Mouse (Mus musculus): ENCODE measurements around the gene Gm7534. TPM values are rescaled to one million over a fixed set of nuclear protein-coding genes. Genes with fewer than 3 reads are reported as not detected.

Gm7534 gene
- total RNA-seq, 1 experiment = not detected

- Histone ChIP-seq H3K4me1 (ENCODE audit: control insufficient read depth in 2 of 2, insufficient read depth in 2 of 2, low read length in 2 of 2, poor library complexity in 1 of 2) (no peaks in the 10 kb centered on the region), H3K9me3 (ENCODE audit: control insufficient read depth, insufficient read depth, low read depth, low read length) (no peaks in the 10 kb centered on the region), H3K9ac (ENCODE audit: insufficient read depth, low read depth, low read length, poor library complexity, severe bottlenecking) (no peak overlapping the region), H3K4me3 (ENCODE audit: insufficient read depth in 1 of 2, low read depth in 1 of 2, low read length in 2 of 2, poor library complexity in 1 of 2, severe bottlenecking in 1 of 2) (no peak overlapping the region), H3K27ac (ENCODE audit: insufficient read depth, low read depth, low read length, poor library complexity, severe bottlenecking) (no peak overlapping the region), H3K36me3 (ENCODE audit: control insufficient read depth, insufficient read depth, low read length, poor library complexity, severe bottlenecking) (peaks cover 24% of the 10 kb centered on the region)
- TF ChIP-seq ZC3H11A (IDR thresholded peaks at IDR 0.05; ENCODE audit: borderline replicate concordance, low read depth, low read length) (no peak), MAFK (IDR thresholded peaks at IDR 0.05; ENCODE audit: insufficient read depth, low read depth, low read length) (no peak), HCFC1 (IDR thresholded peaks at IDR 0.05; ENCODE audit: borderline replicate concordance, insufficient read depth, low read length) (no peak), ZNF384 (IDR thresholded peaks at IDR 0.05; ENCODE audit: low read depth, low read length) (no peak), CHD2 (IDR thresholded peaks at IDR 0.05; ENCODE audit: low read depth, low read length) (no peak)
- no peak for DNase-seq (ENCODE audit: low read depth, low spot score)
- in situ Hi-C loops (cut with MboI; ENCODE audit: low sequenced_read_pairs in 2 of 2, unreplicated experiment in 2 of 2) = no loop called here
Measured at GRCm38 (mm10) chr4:134155961-134156465, 46.8 kb downstream of the Gm7534 start.

GRCm38 (mm10) chr4:134155531-134155930, 47.3 kb downstream of the Gm7534 start:
- Histone ChIP-seq H3K36me3 (ENCODE audit: control insufficient read depth, insufficient read depth, low read length, poor library complexity, severe bottlenecking) (peaks cover 24% of the 10 kb centered on the region), H3K4me1 (ENCODE audit: control insufficient read depth in 2 of 2, insufficient read depth in 2 of 2, low read length in 2 of 2, poor library complexity in 1 of 2) (no peaks in the 10 kb centered on the region), H3K9ac (ENCODE audit: insufficient read depth, low read depth, low read length, poor library complexity, severe bottlenecking) (no peak overlapping the region), H3K4me3 (ENCODE audit: insufficient read depth in 1 of 2, low read depth in 1 of 2, low read length in 2 of 2, poor library complexity in 1 of 2, severe bottlenecking in 1 of 2) (no peak overlapping the region), H3K9me3 (ENCODE audit: control insufficient read depth, insufficient read depth, low read depth, low read length) (no peaks in the 10 kb centered on the region), H3K27ac (ENCODE audit: insufficient read depth, low read depth, low read length, poor library complexity, severe bottlenecking) (no peak overlapping the region)
- no peak for DNase-seq (ENCODE audit: low read depth, low spot score)
- TF ChIP-seq ZC3H11A (IDR thresholded peaks at IDR 0.05; ENCODE audit: borderline replicate concordance, low read depth, low read length) (no peak), CHD2 (IDR thresholded peaks at IDR 0.05; ENCODE audit: low read depth, low read length) (no peak), MAFK (IDR thresholded peaks at IDR 0.05; ENCODE audit: insufficient read depth, low read depth, low read length) (no peak), HCFC1 (IDR thresholded peaks at IDR 0.05; ENCODE audit: borderline replicate concordance, insufficient read depth, low read length) (no peak), ZNF384 (IDR thresholded peaks at IDR 0.05; ENCODE audit: low read depth, low read length) (no peak)
- in situ Hi-C loops (cut with MboI; ENCODE audit: low sequenced_read_pairs in 2 of 2, unreplicated experiment in 2 of 2) = no loop called here

GRCm38 (mm10) chr4:134154354-134154753, 48.5 kb downstream of the Gm7534 start:
- Histone ChIP-seq H3K36me3 (ENCODE audit: control insufficient read depth, insufficient read depth, low read length, poor library complexity, severe bottlenecking) (peaks cover 27% of the 10 kb centered on the region), H3K9ac (ENCODE audit: insufficient read depth, low read depth, low read length, poor library complexity, severe bottlenecking) (no peak overlapping the region), H3K4me3 (ENCODE audit: insufficient read depth in 1 of 2, low read depth in 1 of 2, low read length in 2 of 2, poor library complexity in 1 of 2, severe bottlenecking in 1 of 2) (no peak overlapping the region), H3K27ac (ENCODE audit: insufficient read depth, low read depth, low read length, poor library complexity, severe bottlenecking) (no peak overlapping the region), H3K9me3 (ENCODE audit: control insufficient read depth, insufficient read depth, low read depth, low read length) (no peaks in the 10 kb centered on the region), H3K4me1 (ENCODE audit: control insufficient read depth in 2 of 2, insufficient read depth in 2 of 2, low read length in 2 of 2, poor library complexity in 1 of 2) (no peaks in the 10 kb centered on the region)
- no peak for DNase-seq (ENCODE audit: low read depth, low spot score)
- in situ Hi-C loops (cut with MboI; ENCODE audit: low sequenced_read_pairs in 2 of 2, unreplicated experiment in 2 of 2) = no loop called here
- no peak for TF ChIP-seq HCFC1 (IDR thresholded peaks at IDR 0.05; ENCODE audit: borderline replicate concordance, insufficient read depth, low read length)
- TF ChIP-seq MAFK (IDR thresholded peaks at IDR 0.05; ENCODE audit: insufficient read depth, low read depth, low read length) = no peak
- no peak for TF ChIP-seq ZC3H11A (IDR thresholded peaks at IDR 0.05; ENCODE audit: borderline replicate concordance, low read depth, low read length)
- no peak for TF ChIP-seq ZNF384 (IDR thresholded peaks at IDR 0.05; ENCODE audit: low read depth, low read length)
- no peak for TF ChIP-seq CHD2 (IDR thresholded peaks at IDR 0.05; ENCODE audit: low read depth, low read length)

GRCm38 (mm10) chr4:134153656-134154055, 49.1 kb downstream of the Gm7534 start:
- DNase-seq (ENCODE audit: low read depth, low spot score) = no peak
- peaks cover 29% of the 10 kb centered on the region for H3K36me3 ChIP-seq (ENCODE audit: control insufficient read depth, insufficient read depth, low read length, poor library complexity, severe bottlenecking)
- H3K9me3 ChIP-seq (ENCODE audit: control insufficient read depth, insufficient read depth, low read depth, low read length) = no peaks in the 10 kb centered on the region
- no peaks in the 10 kb centered on the region for H3K4me1 ChIP-seq (ENCODE audit: control insufficient read depth in 2 of 2, insufficient read depth in 2 of 2, low read length in 2 of 2, poor library complexity in 1 of 2)
- in situ Hi-C loops (cut with MboI; ENCODE audit: low sequenced_read_pairs in 2 of 2, unreplicated experiment in 2 of 2) = no loop called here
- H3K4me3 ChIP-seq (ENCODE audit: insufficient read depth in 1 of 2, low read depth in 1 of 2, low read length in 2 of 2, poor library complexity in 1 of 2, severe bottlenecking in 1 of 2) = no peak overlapping the region
- no peak overlapping the region for H3K27ac ChIP-seq (ENCODE audit: insufficient read depth, low read depth, low read length, poor library complexity, severe bottlenecking)
- H3K9ac ChIP-seq (ENCODE audit: insufficient read depth, low read depth, low read length, poor library complexity, severe bottlenecking) = no peak overlapping the region
- TF ChIP-seq MAFK (IDR thresholded peaks at IDR 0.05; ENCODE audit: insufficient read depth, low read depth, low read length) (no peak), HCFC1 (IDR thresholded peaks at IDR 0.05; ENCODE audit: borderline replicate concordance, insufficient read depth, low read length) (no peak), ZC3H11A (IDR thresholded peaks at IDR 0.05; ENCODE audit: borderline replicate concordance, low read depth, low read length) (no peak), ZNF384 (IDR thresholded peaks at IDR 0.05; ENCODE audit: low read depth, low read length) (no peak), CHD2 (IDR thresholded peaks at IDR 0.05; ENCODE audit: low read depth, low read length) (no peak)

- no peak overlapping the region for H3K27ac ChIP-seq (ENCODE audit: insufficient read depth, low read depth, low read length, poor library complexity, severe bottlenecking)
- H3K4me1 ChIP-seq (ENCODE audit: control insufficient read depth in 2 of 2, insufficient read depth in 2 of 2, low read length in 2 of 2, poor library complexity in 1 of 2) = no peaks in the 10 kb centered on the region
- no peak for DNase-seq (ENCODE audit: low read depth, low spot score)
- H3K4me3 ChIP-seq (ENCODE audit: insufficient read depth in 1 of 2, low read depth in 1 of 2, low read length in 2 of 2, poor library complexity in 1 of 2, severe bottlenecking in 1 of 2) = no peak overlapping the region
- TF ChIP-seq MAFK (IDR thresholded peaks at IDR 0.05; ENCODE audit: insufficient read depth, low read depth, low read length) (no peak), ZNF384 (IDR thresholded peaks at IDR 0.05; ENCODE audit: low read depth, low read length) (no peak), ZC3H11A (IDR thresholded peaks at IDR 0.05; ENCODE audit: borderline replicate concordance, low read depth, low read length) (no peak), HCFC1 (IDR thresholded peaks at IDR 0.05; ENCODE audit: borderline replicate concordance, insufficient read depth, low read length) (no peak), CHD2 (IDR thresholded peaks at IDR 0.05; ENCODE audit: low read depth, low read length) (no peak)
- H3K36me3 ChIP-seq (ENCODE audit: control insufficient read depth, insufficient read depth, low read length, poor library complexity, severe bottlenecking) = peaks cover 37% of the 10 kb centered on the region
- in situ Hi-C loops (cut with MboI; ENCODE audit: low sequenced_read_pairs in 2 of 2, unreplicated experiment in 2 of 2) = no loop called here
- no peak overlapping the region for H3K9ac ChIP-seq (ENCODE audit: insufficient read depth, low read depth, low read length, poor library complexity, severe bottlenecking)
- no peaks in the 10 kb centered on the region for H3K9me3 ChIP-seq (ENCODE audit: control insufficient read depth, insufficient read depth, low read depth, low read length)
Measured at GRCm38 (mm10) chr4:134152112-134152511, 50.7 kb downstream of the Gm7534 start.
